Mouse (Mus musculus): ENCODE results near the gene Hormad2.

Gene Hormad2

GRCm38 (mm10) chr11:4440978-4441377 lies at the start of gene Hormad2:
Gene Hormad2, minus strand, starts transcription at chr11:4441105.
- peak; percentile 28 to 49 for DNase-seq

- no peak for DNase-seq
Observed at GRCm38 (mm10) chr11:4489207-4489606, 48.3 kb upstream of the Hormad2 start.

GRCm38 (mm10) chr11:4488798-4489197 lies 47.9 kb upstream of the Hormad2 start:
- no peak for DNase-seq

- no peak for DNase-seq
Observed at GRCm38 (mm10) chr11:4488367-4488766, 47.5 kb upstream of the Hormad2 start.

GRCm38 (mm10) chr11:4487401-4487965 lies 46.6 kb upstream of the Hormad2 start:
- peak; percentile 62 to 81 for DNase-seq

GRCm38 (mm10) chr11:4484541-4484940 lies 43.6 kb upstream of the Hormad2 start:
- DNase-seq: no peak

- no peak for DNase-seq
Observed at GRCm38 (mm10) chr11:4482641-4483040, 41.7 kb upstream of the Hormad2 start.

- no peak for DNase-seq
Observed at GRCm38 (mm10) chr11:4476184-4476697, 35.3 kb upstream of the Hormad2 start.

- DNase-seq: no peak
Observed at GRCm38 (mm10) chr11:4472464-4473179, 31.7 kb upstream of the Hormad2 start.

GRCm38 (mm10) chr11:4471734-4472133 lies 30.8 kb upstream of the Hormad2 start:
- no peak for DNase-seq

- no peak for DNase-seq
Observed at GRCm38 (mm10) chr11:4471251-4471650, 30.3 kb upstream of the Hormad2 start.

- DNase-seq: no peak
Observed at GRCm38 (mm10) chr11:4469091-4469490, 28.2 kb upstream of the Hormad2 start.

GRCm38 (mm10) chr11:4467436-4467835 lies 26.5 kb upstream of the Hormad2 start:
- no peak for DNase-seq

- DNase-seq: peak in 1 of 2 experiments; percentile 39
Observed at GRCm38 (mm10) chr11:4466191-4466590, 25.3 kb upstream of the Hormad2 start.

- no peak for DNase-seq
Observed at GRCm38 (mm10) chr11:4464616-4465015, 23.7 kb upstream of the Hormad2 start.

GRCm38 (mm10) chr11:4464186-4464585 lies 23.3 kb upstream of the Hormad2 start:
- DNase-seq: no peak

GRCm38 (mm10) chr11:4462868-4463267 lies 22.0 kb upstream of the Hormad2 start:
- no peak for DNase-seq

GRCm38 (mm10) chr11:4461154-4461553 lies 20.2 kb upstream of the Hormad2 start:
- no peak for DNase-seq

GRCm38 (mm10) chr11:4460615-4461014 lies 19.7 kb upstream of the Hormad2 start:
- no peak for DNase-seq

- DNase-seq: no peak
Observed at GRCm38 (mm10) chr11:4454895-4455535, 14.1 kb upstream of the Hormad2 start.

- DNase-seq: no peak
Observed at GRCm38 (mm10) chr11:4452467-4453184, 11.7 kb upstream of the Hormad2 start.

- peak; percentile 65 to 74 for DNase-seq
Observed at GRCm38 (mm10) chr11:4451116-4451515, 10.2 kb upstream of the Hormad2 start.

GRCm38 (mm10) chr11:4446195-4446868 lies 5.4 kb upstream of the Hormad2 start:
- no peak for DNase-seq
